Mouse (Mus musculus) cerebellum, postnatal 36 days (tissue): ENCODE measurements around the gene Edem3.
"Not testable (repeated sequence)": the region's sequence is repeated elsewhere in the genome, so short reads cannot be mapped to it uniquely, and the experiment has no call there.

Experiments
- DNase-seq, 2 experiments: peaks; one replicate each; pipeline ENCODE4 v3.0.0; 2021 to 2022; ENCODE audit warnings: mixed read lengths in 2 of 2

The Edem3 gene

GRCm38 (mm10) chr1:151812004-151812712 lies 57.0 kb downstream of the Edem3 start:
- no peak for DNase-seq

GRCm38 (mm10) chr1:151816051-151816450 lies 60.9 kb downstream of the Edem3 start:
- DNase-seq, result no peak

DNA sequence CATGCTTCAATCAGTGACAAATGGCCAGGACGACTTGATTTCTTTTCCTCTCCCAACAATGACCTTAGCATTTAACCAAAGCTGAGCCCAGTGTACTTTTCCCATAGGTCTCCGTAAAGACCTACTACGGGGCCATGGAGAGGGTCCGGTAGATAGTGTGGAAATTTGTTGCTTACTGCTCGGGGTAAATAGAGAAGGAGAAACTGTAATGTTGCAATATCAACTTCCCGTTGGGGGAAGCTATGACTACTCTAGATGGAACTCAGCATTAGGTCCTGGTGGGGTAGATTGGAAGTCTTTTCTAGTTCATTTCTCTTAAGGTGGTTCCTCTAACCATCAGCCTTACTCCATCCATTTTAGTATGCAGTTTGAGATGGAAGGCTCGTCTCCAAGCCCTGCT lies 64.0 kb downstream of the Edem3 start:
- no peak for DNase-seq

DNA sequence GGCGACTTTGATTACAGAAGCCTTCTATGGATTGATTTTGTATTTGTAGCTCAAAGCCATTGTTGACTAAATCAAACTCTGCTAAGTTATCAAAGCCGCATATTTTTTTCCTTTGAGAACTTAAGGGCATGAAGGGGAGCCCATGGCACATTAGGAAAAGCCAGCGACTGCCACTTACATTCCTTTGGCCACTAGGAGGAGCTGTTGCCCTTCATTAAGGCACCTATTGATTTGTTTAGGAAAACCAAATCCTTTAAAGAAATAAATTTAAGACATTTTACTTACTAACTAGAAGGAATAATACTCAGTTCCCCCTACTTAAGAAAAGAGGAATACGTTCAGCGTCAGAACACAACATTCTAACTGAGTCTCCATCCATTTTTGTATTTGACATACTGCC lies 65.3 kb downstream of the Edem3 start:
- peak; percentile 58 to 81 for DNase-seq

DNA sequence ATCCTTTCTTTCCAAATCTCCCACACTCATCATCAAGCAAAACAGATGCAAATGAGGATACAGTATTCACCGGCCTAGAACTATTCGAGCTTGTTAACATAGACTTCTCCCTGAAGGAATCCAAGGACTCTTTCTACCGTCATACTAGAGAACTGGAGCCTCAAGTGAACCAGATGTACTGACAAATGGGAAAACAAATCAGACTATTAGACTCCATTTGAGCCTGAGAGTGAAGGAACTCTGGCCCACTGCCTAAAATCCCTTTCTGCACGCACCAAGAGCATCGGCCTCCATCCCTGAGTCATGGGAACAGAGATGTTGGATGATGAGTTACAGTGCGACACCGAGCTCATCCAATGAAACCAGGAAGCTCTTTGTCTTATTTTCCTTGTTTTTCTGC lies 69.9 kb downstream of the Edem3 start:
- no peak for DNase-seq

GRCm38 (mm10) chr1:151831791-151832190 lies 76.6 kb downstream of the Edem3 start:
- no peak for DNase-seq

DNA sequence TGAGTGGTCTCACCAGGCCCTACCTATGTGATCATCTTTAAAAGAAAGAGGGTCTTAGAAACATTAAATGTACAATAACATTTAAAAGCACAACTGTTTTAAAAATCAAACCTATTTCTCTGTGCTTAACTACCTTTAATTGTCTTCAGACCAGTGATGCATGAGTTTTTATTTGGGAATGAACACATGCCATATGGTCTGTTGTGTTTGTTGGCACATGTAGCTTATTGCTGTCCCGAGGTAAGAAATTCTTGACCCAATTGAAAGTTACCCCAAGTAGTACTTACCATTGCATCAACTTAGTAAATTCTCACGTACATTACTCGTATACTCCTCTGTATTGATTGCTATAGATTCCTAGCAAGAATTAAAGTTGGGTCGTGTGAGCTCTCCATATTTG lies 80.1 kb downstream of the Edem3 start:
- peak in 1 of 2 experiments; percentile 32 for DNase-seq

DNA sequence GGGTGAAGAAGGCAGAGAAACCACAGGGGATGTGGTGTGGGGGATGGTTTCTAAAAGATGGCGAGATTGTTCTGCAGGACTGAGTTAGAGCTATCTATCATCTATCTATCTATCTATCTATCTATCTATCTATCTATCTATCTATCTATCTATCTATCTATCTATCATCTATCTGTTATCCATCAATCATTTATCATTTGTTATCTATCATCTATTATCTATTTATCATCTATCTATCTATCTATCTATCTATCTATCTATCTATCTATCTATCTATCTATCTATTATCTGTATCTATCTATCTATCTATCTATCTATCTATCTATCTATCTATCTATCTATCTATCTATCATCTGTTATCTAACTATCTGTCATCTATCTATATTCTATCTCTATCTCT lies 85.2 kb downstream of the Edem3 start:
- DNase-seq, result not testable (repeated sequence)

GRCm38 (mm10) chr1:151845252-151845832 lies 90.2 kb downstream of the Edem3 start:
- no peak for DNase-seq

DNA sequence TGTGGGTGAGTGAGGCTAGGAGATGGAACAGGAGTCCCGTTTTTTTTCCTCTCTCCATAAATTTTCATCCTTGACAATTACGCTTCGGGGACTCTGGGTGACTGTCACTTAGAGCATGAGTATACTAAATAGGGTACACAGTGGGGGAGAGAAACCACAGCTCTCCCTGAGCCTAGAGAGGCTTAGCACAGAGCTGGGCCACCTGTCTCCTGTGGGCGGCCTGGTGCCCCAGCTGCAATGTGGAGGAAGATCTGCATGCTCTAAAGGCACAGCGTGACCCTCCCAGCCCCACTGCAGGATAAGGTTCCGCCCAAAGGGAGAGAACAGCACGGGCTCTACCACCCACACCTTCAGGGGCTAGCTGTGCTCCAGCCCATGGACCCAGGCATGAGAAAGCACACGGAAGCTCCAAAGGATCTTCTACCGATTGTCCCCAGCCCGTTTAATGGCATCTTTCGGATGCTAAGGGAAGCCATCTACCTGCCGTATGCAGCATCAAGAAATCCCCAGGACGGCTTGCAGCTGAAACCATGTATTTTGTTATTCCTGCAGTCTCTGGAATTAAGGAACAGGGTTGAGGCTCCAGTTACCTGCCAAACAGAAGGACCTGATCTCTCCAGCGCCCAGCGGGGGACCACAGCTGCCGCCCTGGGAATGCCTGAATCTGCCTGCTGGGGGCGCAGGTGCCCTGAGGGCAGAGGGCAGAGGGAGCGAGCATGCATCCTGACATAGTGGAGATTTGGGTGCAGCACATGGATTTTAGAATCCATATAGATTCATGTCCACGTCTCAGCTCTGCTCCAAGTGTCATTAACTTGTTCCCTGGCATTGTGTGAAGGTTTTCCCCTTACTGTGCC lies 91.0 kb downstream of the Edem3 start:
- peak in 1 of 2 experiments; percentile 39 for DNase-seq

GRCm38 (mm10) chr1:151848286-151848685 lies 93.1 kb downstream of the Edem3 start:
- DNase-seq, result no peak

- no peak for DNase-seq
Measured at GRCm38 (mm10) chr1:151849993-151850608, 94.9 kb downstream of the Edem3 start.

- no peak for DNase-seq
Measured at GRCm38 (mm10) chr1:151851051-151851848, 96.1 kb downstream of the Edem3 start.

DNA sequence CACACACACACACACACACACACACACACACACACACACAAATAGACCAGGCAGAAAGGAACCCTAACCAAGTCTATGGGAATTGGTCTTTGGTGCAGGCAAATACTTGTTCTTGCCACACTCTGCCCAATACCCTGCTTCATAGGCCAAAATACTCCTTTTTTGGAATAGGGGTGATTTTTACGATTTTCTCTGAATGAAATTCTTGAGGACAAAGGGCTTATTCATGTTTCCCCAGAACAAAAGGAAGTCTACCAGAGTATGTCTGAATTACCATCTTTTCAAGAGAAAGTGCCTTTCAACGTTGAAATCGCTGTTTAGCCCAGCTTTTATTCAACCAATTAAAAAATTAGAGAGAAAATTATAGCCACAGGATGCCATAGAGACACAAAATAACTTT lies 96.8 kb downstream of the Edem3 start:
- DNase-seq, result no peak

DNA sequence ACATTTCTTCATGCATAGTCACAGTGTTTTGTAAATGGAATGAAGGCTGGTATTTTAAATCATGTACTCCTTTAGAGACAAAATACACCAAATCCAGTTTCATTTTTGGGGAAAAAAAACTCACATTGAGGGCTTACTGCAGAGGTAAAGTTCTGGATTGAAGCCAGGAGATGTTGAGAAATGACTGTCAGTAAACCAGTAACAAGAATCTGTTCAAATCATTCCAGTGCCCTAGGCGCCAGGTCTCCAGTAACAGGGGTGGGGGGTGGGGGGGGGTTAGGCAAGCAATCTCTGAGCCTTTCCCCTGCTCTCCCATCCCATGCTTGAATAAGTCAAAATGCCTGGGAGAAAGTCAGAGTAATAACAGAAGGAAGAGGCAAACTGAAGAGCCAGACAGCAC lies 100.4 kb downstream of the Edem3 start:
- no peak for DNase-seq

GRCm38 (mm10) chr1:151858474-151858873 lies 103.3 kb downstream of the Edem3 start:
- DNase-seq, result no peak

DNA sequence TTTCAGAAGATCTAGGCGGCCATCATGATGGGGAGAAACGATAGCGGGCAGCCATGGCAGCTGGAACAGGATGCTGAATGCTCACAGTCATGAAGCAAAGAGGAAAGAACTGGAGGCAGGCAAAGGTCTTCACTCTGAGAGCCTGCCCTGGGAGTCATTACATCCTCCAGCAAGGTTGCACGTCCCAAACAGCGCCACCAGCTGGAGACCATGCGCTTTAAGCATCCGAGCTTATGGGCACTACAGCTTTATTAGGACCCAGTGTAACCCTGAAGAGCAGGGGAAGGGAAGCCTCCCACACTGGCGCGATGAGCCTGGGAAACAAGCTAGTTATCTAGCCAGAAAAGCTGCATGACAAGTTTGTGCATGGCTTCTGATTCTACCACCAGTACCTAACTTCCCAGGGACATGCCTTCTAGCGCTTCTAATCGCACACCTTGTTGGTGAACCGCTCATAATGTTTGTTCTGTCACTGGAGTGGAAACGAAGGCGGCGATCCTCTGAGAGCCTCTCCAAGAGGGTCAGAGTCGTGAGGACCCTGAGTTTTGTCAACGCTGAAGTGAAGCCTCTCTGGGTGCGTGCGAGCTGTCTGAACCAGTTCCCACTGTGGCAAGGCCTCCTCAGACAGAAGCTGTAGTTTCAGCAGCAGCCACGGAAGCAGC lies 106.3 kb downstream of the Edem3 start:
- no peak for DNase-seq

GRCm38 (mm10) chr1:151862109-151862508 lies 106.9 kb downstream of the Edem3 start:
- no peak for DNase-seq

- DNase-seq, result no peak
Measured at GRCm38 (mm10) chr1:151863135-151863796, 108.1 kb downstream of the Edem3 start.

DNA sequence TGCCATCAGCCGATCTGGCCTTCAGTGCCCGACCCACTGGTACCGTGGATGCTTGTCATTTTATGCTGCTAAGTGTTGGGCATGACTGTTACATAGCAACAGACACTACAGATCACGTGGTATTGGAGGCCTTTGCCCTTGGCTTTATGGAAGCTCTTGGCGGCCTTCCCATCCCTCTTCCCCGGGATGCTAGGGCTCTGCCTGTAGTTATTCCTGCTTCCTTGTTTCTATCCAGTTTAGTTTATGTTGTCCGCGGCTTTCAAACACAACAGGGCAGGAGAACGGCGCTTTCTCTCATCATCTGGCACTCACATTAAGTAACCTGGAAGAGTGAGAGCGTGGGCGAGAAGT lies 108.6 kb downstream of the Edem3 start:
- DNase-seq, result peak in 1 of 2 experiments; percentile 18

DNA sequence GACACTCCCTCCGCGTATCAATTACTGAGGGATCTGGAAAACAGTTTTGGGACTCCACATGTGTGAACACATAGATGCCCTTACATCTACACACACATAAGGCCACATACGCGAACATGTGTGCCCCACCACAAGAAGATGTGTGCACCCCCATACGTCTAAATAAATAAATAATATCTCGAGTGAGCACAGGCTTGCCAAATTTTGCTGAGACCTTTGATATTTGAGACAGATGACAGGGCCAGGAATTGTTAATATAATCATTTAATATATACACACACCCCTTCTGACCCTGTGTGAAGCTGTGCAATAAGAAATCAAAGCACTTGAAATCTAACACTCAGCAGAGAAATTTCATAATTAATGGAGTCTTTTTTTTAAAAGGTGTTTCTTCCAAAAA lies 109.2 kb downstream of the Edem3 start:
- no peak for DNase-seq
